Mouse (Mus musculus) MEL (cell line): ENCODE measurements at regions not wholly inside any gene's neighbourhood (a gene's known extent, or its start where the extent isn't known, plus 50 kb on each side); places are given as distances from the start of the nearest gene placed in this dataset.

ENCODE experiments used
- DNase-seq: peaks from one replicate; pipeline ENCODE4 v3.0.0; 2011; ENCODE audit warnings: low read depth, low spot score
- H3K27ac ChIP-seq: 2 replicates; pipeline ENCODE4 v1.5.1; 2012; ENCODE audit warnings: low read depth, mild to moderate bottlenecking, control low read depth, low read length, moderate library complexity; ENCODE audit not compliant: control insufficient read depth
- H3K27me3 ChIP-seq, 2 experiments: fragments of 150-350 bp in 1 of 2; sonication (generic) in 1 of 2; 2 replicates each; pipeline ENCODE4 v1.6.1; 2012; ENCODE audit warnings: low read length in 2 of 2, mild to moderate bottlenecking in 2 of 2, improper control_type of control experiment in 1 of 2, moderate library complexity in 1 of 2; ENCODE audit not compliant: insufficient read depth in 2 of 2, control insufficient read depth in 1 of 2
- H3K36me3 ChIP-seq, 2 experiments: 2 replicates each; pipeline ENCODE4 v1.6.1; 2012 to 2014; ENCODE audit warnings: low read length in 2 of 2, improper control_type of control experiment in 1 of 2, inconsistent platforms in 1 of 2, mild to moderate bottlenecking in 1 of 2; ENCODE audit not compliant: insufficient read depth in 2 of 2, control insufficient read depth in 1 of 2
- H3K4me1 ChIP-seq, 2 experiments: fragments of 150-350 bp in 1 of 2; sonication (generic) in 1 of 2; 2 replicates each; pipeline ENCODE4 v1.6.1; 2012; ENCODE audit warnings: low read length in 2 of 2, improper control_type of control experiment in 1 of 2, mild to moderate bottlenecking in 1 of 2; ENCODE audit not compliant: insufficient read depth in 2 of 2, control insufficient read depth in 1 of 2
- H3K4me3 ChIP-seq, 2 experiments: fragments of 150-350 bp in 1 of 2; sonication (generic) in 1 of 2; 2 replicates each; pipeline ENCODE4 v1.5.1; 2012; ENCODE audit warnings: low read depth in 2 of 2, low read length in 2 of 2, mild to moderate bottlenecking in 2 of 2, moderate library complexity in 2 of 2, control low read depth in 1 of 2, improper control_type of control experiment in 1 of 2; ENCODE audit not compliant: control insufficient read depth in 1 of 2, insufficient read depth in 1 of 2
- H3K79me2 ChIP-seq: 2 replicates; pipeline ENCODE4 v1.6.1; 2012; ENCODE audit warnings: mild to moderate bottlenecking, low read length, moderate library complexity; ENCODE audit not compliant: control insufficient read depth, poor library complexity, insufficient read depth
- H3K9ac ChIP-seq: 2 replicates; pipeline ENCODE4 v1.6.1; 2012; ENCODE audit warnings: low read depth, mild to moderate bottlenecking, control low read depth, low read length, moderate library complexity; ENCODE audit not compliant: control insufficient read depth, poor library complexity, severe bottlenecking
- H3K9me3 ChIP-seq: fragments of 150-350 bp; sonication (generic); replicated peaks from 2 replicates; pipeline ENCODE4 v1.6.1; 2012; ENCODE audit warnings: mild to moderate bottlenecking, low read length, improper control_type of control experiment, moderate library complexity; ENCODE audit not compliant: insufficient read depth
- CTCF ChIP-seq, 3 experiments: IDR thresholded peaks in 2 of 3; conservative IDR thresholded peaks in 1 of 3; 2 replicates each; pipeline ENCODE4 v1.5.1; 2011 to 2012; ENCODE audit warnings: low read length in 3 of 3, low read depth in 2 of 3, mild to moderate bottlenecking in 2 of 3, improper control_type of control experiment in 1 of 3, inconsistent platforms in 1 of 3, mixed read lengths in 1 of 3, moderate library complexity in 1 of 3; ENCODE audit not compliant: control insufficient read depth in 1 of 3, insufficient read depth in 1 of 3, poor library complexity in 1 of 3, severe bottlenecking in 1 of 3
- ETS1 ChIP-seq: IDR thresholded peaks from 2 replicates; pipeline ENCODE4 v1.6.1; 2012; ENCODE audit warnings: low read depth, mild to moderate bottlenecking, inconsistent platforms, low read length, improper control_type of control experiment, moderate library complexity
- GABPA ChIP-seq: IDR thresholded peaks from 2 replicates; pipeline ENCODE4 v1.6.1; 2012; ENCODE audit warnings: low read depth, mild to moderate bottlenecking, inconsistent platforms, low read length, improper control_type of control experiment, moderate library complexity
- JUND ChIP-seq: IDR thresholded peaks from 2 replicates; pipeline ENCODE4 v1.6.1; 2011; ENCODE audit warnings: low read depth, mild to moderate bottlenecking, improper control_type of control experiment, low read length
- KAT2A ChIP-seq: conservative IDR thresholded peaks from 2 replicates; pipeline ENCODE4 v1.6.1; 2012; ENCODE audit warnings: low read depth, low read length, improper control_type of control experiment, inconsistent platforms
- MXI1 ChIP-seq: IDR thresholded peaks from 2 replicates; pipeline ENCODE4 v1.6.1; 2011; ENCODE audit warnings: mild to moderate bottlenecking, low read depth, low read length, improper control_type of control experiment
- MYC ChIP-seq: IDR thresholded peaks from 2 replicates; pipeline ENCODE4 v1.6.1; 2011; ENCODE audit warnings: low read depth, mild to moderate bottlenecking, low read length, improper control_type of control experiment, moderate library complexity
- NRF1 ChIP-seq: IDR thresholded peaks from 2 replicates; pipeline ENCODE4 v1.6.1; 2014; ENCODE audit warnings: low read depth, mild to moderate bottlenecking, inconsistent platforms, low read length, improper control_type of control experiment, moderate library complexity; ENCODE audit not compliant: poor library complexity, insufficient read depth, severe bottlenecking
- POLR2A ChIP-seq, 2 experiments: IDR thresholded peaks; 2 replicates each; pipeline ENCODE4 v1.6.1; 2011 to 2012; ENCODE audit warnings: low read length in 2 of 2, mild to moderate bottlenecking in 2 of 2, control low read depth in 1 of 2, improper control_type of control experiment in 1 of 2, low read depth in 1 of 2, moderate library complexity in 1 of 2; ENCODE audit not compliant: control insufficient read depth in 1 of 2, insufficient read depth in 1 of 2, poor library complexity in 1 of 2
- POLR2AphosphoS2 ChIP-seq: IDR thresholded peaks from 2 replicates; pipeline ENCODE4 v1.6.1; 2011; ENCODE audit warnings: low read length, improper control_type of control experiment
- SIN3A ChIP-seq: IDR thresholded peaks from 2 replicates; pipeline ENCODE4 v1.6.1; 2012; ENCODE audit warnings: low read length, improper control_type of control experiment, inconsistent platforms
- SMC3 ChIP-seq: IDR thresholded peaks from 2 replicates; pipeline ENCODE4 v1.6.1; 2011; ENCODE audit warnings: low read depth, low read length, improper control_type of control experiment
- TAL1 ChIP-seq: IDR thresholded peaks from 2 replicates; pipeline ENCODE4 v1.6.1; 2012; ENCODE audit warnings: mild to moderate bottlenecking, inconsistent platforms, low read length, moderate library complexity, mixed read lengths
- TBP ChIP-seq: IDR thresholded peaks from 2 replicates; pipeline ENCODE4 v1.8.0; 2011; ENCODE audit warnings: low read depth, low read length, improper control_type of control experiment
- TCF12 ChIP-seq: IDR thresholded peaks from 2 replicates; pipeline ENCODE4 v1.6.1; 2014; ENCODE audit warnings: low read depth, mild to moderate bottlenecking, inconsistent platforms, low read length, improper control_type of control experiment, moderate library complexity
- ZKSCAN1 ChIP-seq: IDR thresholded peaks from 2 replicates; pipeline ENCODE4 v1.6.1; 2012; ENCODE audit warnings: low read depth, mild to moderate bottlenecking, inconsistent platforms, low read length, improper control_type of control experiment, moderate library complexity
- ZMIZ1 ChIP-seq: IDR thresholded peaks from 2 replicates; pipeline ENCODE4 v1.6.1; 2012; ENCODE audit warnings: low read depth, mild to moderate bottlenecking, inconsistent platforms, low read length, improper control_type of control experiment, moderate library complexity
- ZNF384 ChIP-seq: IDR thresholded peaks from 2 replicates; pipeline ENCODE4 v1.6.1; 2012; ENCODE audit warnings: low read depth, mild to moderate bottlenecking, inconsistent platforms, low read length, improper control_type of control experiment

DNA sequence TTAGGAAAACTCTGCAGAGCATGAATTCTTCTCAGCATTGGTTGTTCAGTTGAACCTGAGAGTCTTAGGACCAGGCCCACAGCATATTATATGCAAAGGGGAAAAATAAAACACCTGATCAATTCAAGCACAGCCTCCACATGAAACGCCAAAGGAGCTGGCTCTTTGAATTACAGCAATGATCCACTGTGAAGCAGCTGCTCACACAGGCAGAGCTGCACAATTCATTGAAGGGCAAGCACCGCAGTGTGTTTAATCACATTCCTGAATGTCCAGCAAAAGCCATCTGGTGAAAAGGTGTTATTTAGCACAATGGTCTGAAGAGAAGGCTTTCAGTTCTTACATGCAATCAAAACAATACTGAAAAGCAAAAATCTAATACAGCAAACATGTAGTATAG, 289.6 kb downstream of the Ccdc50 start:
- DNase-seq = no peak
- Histone ChIP-seq H3K27ac (no peak overlapping the region), H3K9me3 (no peaks in the 10 kb centered on the region), H3K27me3 (no peaks in the 10 kb centered on the region), H3K79me2 (no peaks in the 10 kb centered on the region), H3K4me3 (no peak overlapping the region), H3K9ac (no peak overlapping the region), H3K36me3 (no peaks in the 10 kb centered on the region), H3K4me1 (no peaks in the 10 kb centered on the region)
- TF ChIP-seq SIN3A (no peak), ZKSCAN1 (no peak), CTCF (IDR thresholded peaks at IDR 0.05 in 2 of 3, conservative IDR thresholded peaks at IDR 0.05 in 1 of 3; ENCODE audit: control insufficient read depth in 1 of 3, insufficient read depth in 1 of 3, low read depth in 2 of 3, low read length in 3 of 3, poor library complexity in 1 of 3, severe bottlenecking in 1 of 3) (no peak), TAL1 (no peak), SMC3 (no peak), GABPA (no peak), POLR2A (IDR thresholded peaks at IDR 0.05; ENCODE audit: control insufficient read depth in 1 of 2, insufficient read depth in 1 of 2, low read depth in 1 of 2, low read length in 2 of 2, poor library complexity in 1 of 2) (no peak), ETS1 (no peak), MXI1 (no peak), NRF1 (no peak), JUND (no peak), TCF12 (no peak), MYC (no peak), TBP (no peak), ZMIZ1 (no peak), POLR2AphosphoS2 (no peak), KAT2A (no peak)

DNA sequence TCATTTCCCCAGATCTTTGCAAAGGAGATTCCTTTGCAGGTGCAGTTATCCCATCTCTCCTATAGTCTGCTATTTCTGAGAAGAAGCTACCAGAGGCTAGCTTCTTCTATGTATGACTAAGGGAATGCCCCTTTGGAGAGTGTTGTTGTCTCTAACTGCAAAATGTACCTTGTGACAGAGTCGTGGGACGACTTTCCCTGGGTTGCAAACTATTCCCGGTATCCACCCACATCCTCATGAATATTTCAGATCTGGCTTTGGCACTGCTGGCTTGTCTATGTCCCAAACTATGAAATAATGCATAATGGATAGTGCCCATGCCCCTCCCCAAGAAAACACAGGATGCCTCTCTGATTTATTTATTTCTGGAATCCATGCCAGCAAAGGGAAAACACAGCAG, 294.3 kb downstream of the Ccdc50 start:
- Histone ChIP-seq H3K4me3 (no peak overlapping the region), H3K4me1 (no peaks in the 10 kb centered on the region), H3K9me3 (no peaks in the 10 kb centered on the region), H3K79me2 (no peaks in the 10 kb centered on the region), H3K27me3 (no peaks in the 10 kb centered on the region), H3K36me3 (no peaks in the 10 kb centered on the region), H3K9ac (no peak overlapping the region), H3K27ac (no peak overlapping the region)
- DNase-seq = no peak
- TF ChIP-seq MYC = no peak
- no peak for TF ChIP-seq ZNF384
